Mouse (Mus musculus) heart, adult 8-10 months (tissue): ENCODE measurements around the gene Cbfa2t3. TPM values are rescaled to one million over a fixed set of nuclear protein-coding genes. Genes with fewer than 3 reads are reported as not detected.
"Not testable (repeated sequence)": the region's sequence is repeated elsewhere in the genome, so short reads cannot be mapped to it uniquely, and the experiment has no call there.

ENCODE experiments used
- DNase-seq: peaks from one replicate; pipeline ENCODE4 v3.0.0; 2022; ENCODE audit warnings: low spot score
- total RNA-seq, 4 experiments: library from RNA; stranded (reverse); gene quantifications; 2 replicates each; pipeline ENCODE4 v1.2.4; 2022

Gene Cbfa2t3
- total RNA-seq, 4 experiments from 2014 or later: 15.1 to 22.1 (median 18.2) TPM

GRCm38 (mm10) chr8:122640825-122641224 is 58.1 kb downstream of the Cbfa2t3 start:
- no peak for DNase-seq

DNA sequence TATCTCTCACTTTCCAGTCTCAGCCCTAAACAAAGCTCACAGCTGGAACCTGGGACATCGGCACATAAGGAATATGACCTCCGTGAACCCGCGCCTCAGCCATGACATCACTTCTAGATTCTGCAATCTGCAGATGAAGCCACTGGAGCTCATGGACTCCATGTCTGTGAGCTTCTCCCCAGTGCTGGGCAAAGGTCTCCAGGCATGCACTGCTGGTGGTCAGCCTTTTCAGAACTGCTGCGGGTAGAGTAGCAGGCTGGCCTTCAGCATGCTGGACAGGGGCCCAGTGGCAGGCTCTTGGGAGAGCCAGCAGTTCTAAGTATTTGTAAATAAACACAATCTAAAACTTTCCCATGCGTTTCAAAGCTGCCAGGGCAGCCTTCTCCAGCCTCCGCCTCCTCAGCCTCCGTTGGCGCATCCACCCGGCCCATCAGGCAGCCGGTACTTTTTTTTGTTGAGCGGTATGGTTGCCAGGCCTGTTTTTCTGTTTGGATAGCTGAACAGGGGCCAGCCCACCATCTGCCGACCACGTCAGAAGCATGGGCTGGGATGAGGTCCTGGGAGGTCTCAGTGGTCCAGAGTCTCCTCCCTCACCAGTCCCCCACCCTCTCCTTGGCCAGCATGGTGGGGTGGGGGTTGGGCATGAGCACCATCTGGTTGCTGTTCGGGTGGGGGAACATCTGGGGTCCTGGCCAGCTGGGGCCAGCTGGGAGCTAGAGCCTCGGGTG is 59.2 kb downstream of the Cbfa2t3 start:
- peak; percentile 76 for DNase-seq

DNA sequence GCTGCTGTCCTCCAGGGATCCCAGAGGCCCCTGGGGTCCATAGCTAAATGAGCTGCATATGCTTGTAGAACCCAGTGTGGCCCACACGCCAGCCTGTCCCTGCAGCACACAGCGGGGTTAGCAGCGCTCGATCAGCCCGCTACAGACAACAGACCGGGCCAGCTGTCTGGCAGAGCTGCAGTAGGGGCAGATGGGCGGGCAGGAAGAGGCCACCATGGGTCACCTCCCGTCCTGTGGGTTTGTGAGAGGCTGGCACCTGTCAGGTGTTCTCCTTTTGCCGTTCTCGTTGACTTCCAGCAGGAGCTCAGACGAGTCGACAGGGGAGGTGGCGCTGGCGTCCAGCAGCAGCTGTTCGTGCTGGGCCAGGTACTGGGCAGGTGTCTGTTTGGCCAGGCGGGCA is 60.3 kb downstream of the Cbfa2t3 start:
- DNase-seq: no peak

GRCm38 (mm10) chr8:122637230-122637629 is 61.7 kb downstream of the Cbfa2t3 start:
- DNase-seq: no peak

GRCm38 (mm10) chr8:122636803-122637175 is 62.1 kb downstream of the Cbfa2t3 start:
- peak; percentile 46 for DNase-seq

DNA sequence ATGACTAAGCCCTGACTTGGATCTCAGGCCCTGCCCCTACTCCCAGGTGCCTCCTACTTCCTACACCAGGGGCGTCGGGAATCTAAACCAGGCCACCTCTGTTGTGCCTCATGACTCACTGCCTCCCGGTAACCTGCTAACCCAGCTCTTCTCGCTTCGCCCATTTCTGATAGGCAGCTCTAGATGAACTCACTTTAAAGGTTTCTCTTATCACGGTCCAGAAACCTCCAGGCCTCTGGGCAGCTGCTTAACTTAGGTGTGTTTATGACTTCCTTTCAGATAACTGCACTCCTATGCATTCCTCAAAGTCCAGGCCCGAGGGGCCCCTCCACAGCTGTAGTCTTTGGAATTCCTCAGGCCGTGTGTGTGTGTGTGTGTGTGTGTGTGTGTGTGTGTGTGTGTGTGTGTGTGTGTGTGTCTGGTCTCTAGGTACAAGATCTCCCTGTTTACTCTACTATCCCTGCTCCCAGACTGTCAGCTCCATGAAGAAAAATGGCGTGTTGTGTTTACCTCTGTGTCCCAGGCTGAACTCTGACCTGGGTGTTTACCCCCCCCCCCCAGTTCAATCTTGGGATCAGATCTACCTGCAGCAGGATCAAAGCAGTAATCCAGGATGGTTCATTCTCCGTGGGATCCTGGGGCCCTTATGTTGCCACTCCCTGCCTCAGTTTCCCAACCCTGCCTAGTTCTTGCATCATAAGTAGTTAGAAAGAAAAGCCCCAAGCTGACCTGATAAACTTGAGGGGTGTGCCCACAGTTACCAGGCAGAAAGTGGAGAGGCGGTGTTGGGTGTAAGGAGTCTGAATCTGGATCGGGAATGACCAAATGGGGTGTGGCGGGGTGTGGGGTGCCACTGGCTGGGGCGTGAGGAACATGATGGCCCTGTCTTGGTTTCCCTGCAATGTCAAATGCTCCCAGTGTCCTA is 62.8 kb downstream of the Cbfa2t3 start:
- no peak for DNase-seq

GRCm38 (mm10) chr8:122633205-122633604 is 65.7 kb downstream of the Cbfa2t3 start:
- no peak for DNase-seq

DNA sequence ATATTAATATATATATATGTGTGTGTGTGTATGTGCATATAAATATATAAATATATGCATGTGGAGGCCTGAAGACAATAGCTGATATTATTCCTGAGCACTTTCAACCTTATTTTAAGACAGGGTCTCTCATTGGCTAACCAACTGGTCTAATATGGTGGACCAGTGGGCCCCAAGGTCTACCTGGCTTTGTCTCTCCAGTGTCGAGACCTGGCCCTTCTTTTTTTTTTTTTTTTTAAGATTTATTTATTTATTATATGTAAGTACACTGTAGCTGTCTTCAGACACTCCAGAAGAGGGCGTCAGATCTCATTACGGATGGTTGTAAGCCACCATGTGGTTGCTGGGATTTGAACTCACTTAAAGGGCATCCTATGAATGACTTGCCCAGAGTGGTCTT is 66.8 kb downstream of the Cbfa2t3 start:
- DNase-seq: not testable (repeated sequence)

- no peak for DNase-seq
These were observed 68.2 kb downstream of the Cbfa2t3 start for GRCm38 (mm10) chr8:122630696-122631095.

- DNase-seq: no peak
These were observed 69.5 kb downstream of the Cbfa2t3 start for GRCm38 (mm10) chr8:122629388-122629787.

DNA sequence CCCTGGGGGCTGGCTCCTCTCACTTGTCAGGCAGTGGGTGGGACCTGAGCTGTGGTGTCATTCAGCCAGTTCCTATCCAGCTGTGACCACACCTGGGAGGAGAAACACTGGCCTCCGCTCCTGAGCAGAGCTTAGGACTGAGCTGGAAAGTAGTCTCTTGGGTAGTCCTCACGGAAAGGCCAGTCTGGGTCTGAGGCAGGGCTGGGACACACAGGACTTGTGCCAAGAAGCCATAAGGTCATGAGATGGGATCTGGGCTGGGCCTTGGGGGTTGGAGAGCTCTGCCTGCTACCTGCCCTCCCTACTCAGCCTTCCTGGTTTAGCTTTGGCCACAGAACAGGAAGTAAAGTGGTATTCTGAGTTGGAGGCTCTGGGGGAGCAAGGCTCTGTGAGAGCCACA is 72.0 kb downstream of the Cbfa2t3 start:
- DNase-seq: no peak

DNA sequence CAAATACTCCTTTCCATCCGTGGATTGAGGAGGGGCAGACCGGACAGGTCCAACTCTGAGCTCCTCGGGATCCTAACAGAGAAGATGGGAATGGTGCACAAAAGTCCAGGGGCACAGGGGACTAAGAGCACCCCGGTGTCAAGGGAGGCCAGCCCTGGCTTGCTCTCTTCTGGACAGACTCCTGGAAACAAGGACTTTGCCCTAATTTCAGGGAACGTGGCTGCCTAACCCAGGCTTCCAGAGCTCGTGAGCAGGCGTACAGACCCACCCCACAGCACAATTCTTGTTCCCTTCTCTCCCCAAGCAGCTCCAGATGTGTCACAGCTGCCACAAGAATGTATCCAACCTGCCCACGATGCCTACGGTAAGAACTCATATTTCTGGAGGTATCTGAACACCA is 73.1 kb downstream of the Cbfa2t3 start:
- no peak for DNase-seq

DNA sequence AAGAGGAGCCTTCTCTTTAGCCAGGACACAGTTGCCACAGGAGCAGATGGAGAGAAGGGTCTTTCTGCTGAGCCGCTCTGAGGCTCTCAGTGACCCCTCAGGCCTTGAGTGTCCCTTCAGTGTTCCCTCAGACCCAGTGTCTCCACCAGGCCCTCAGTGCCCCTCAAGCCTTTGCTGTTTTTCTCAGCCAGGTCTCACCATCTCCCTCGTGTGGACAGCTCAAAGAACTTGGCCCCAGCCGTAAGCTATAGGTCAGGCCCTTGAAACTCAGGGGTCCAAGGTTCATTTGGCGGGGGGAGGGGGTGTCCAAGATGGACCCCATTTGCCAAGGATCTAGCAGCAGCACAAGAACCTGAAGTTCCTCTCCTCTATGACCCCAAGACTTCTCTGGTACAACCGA is 74.3 kb downstream of the Cbfa2t3 start:
- no peak for DNase-seq

DNA sequence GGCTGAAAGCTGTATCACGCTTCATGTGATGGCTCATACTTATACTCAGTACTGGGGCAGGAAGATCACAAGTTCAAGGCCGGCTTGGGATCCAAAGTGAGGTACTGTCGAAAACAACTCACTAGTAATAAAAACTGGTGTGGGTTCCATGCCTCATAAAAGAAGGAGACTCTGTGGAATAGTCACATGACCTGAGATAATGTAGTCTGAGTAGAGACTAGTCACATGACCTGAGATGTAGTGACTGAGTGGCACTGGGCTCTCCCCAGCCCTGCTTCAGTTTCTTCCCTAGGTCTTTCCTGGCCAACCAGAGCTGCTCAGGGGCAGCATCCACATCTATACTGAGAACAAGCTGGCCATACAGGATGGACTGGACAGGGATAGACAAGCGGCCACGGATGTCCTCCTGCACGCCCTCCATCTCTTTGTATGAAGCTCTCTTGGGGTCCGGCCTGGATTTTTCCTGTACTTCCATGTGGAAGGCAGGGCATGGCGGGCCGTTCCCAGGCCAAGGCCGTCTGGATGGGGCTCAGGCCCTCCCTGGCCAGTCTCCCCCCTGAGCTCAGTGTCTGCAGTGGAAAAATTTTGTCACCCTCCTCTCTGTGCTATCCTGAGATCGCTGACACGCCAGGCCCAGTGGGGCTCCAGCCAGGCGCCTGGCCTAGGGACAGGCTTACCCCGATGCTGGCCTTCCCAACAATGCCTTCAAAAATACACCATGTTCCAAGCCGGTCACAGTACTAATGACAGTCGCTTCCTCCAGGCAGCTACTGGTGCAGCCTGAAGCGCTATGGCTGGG is 74.9 kb downstream of the Cbfa2t3 start:
- peak; percentile 62 for DNase-seq

DNA sequence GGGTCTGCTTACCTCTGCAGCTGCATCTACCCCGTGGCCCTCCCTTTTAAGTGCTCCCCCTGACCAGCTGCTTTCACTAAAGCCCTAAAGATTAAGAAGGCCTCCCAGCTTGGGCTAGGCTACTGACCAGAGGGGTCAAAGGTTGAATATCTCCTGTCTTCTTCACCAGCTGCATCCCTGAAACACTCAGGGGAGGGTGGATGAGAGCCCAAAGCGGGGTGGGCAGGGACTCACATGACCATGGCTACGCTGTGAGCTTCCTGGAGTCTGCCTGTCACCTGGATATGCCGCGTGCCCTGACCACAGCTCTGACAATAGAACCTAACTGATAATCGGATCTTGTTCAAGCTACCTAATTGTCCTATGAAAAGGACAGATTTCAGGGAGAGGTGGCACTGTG is 76.2 kb downstream of the Cbfa2t3 start, which contains the start of gene Pabpn1l:
Gene Pabpn1l (minus strand): TSS at position 13 of the 400 bp plus-strand sequence.
- no peak for DNase-seq

GRCm38 (mm10) chr8:122620446-122620845 is 78.5 kb downstream of the Cbfa2t3 start:
- no peak for DNase-seq

- DNase-seq: no peak
These were observed 80.1 kb downstream of the Cbfa2t3 start for GRCm38 (mm10) chr8:122618660-122619378.

GRCm38 (mm10) chr8:122617947-122618546 is 80.9 kb downstream of the Cbfa2t3 start:
- peak; percentile 83 for DNase-seq

GRCm38 (mm10) chr8:122616181-122616905 is 82.6 kb downstream of the Cbfa2t3 start:
- no peak for DNase-seq
